Mouse (Mus musculus) heart, embryonic 11.5 days (tissue): ENCODE results near the gene Syde2. TPM values are rescaled to one million over a fixed set of nuclear protein-coding genes. Genes with fewer than 3 reads are reported as not detected.
A peak's percentile ranks its signal among the peaks of the same experiment; 100 is the strongest.

Source experiments
- ATAC-seq: fragments of 200-750 bp; cut with Nextera tagmentation; replicated peaks from 2 replicates; pipeline ENCODE4 v1.8.0; 2017; ENCODE audit warnings: moderate library complexity; ENCODE audit not compliant: insufficient number of reproducible peaks, low FRiP score, low TSS enrichment
- H3K27ac ChIP-seq: fragments of 300-500 bp; sonication (generic); 2 replicates; pipeline ENCODE4 v1.5.1; 2014; ENCODE audit warnings: mild to moderate bottlenecking, low read depth, low read length
- H3K27me3 ChIP-seq: fragments of 300-500 bp; sonication (generic); 2 replicates; pipeline ENCODE4 v1.6.1; 2014; ENCODE audit warnings: mild to moderate bottlenecking, low read length, mixed read lengths; ENCODE audit not compliant: control insufficient read depth, insufficient read depth
- H3K36me3 ChIP-seq: fragments of 300-500 bp; sonication (generic); 2 replicates; pipeline ENCODE4 v1.6.1; 2014; ENCODE audit warnings: mild to moderate bottlenecking, low read length, moderate library complexity, mixed read lengths; ENCODE audit not compliant: control insufficient read depth, insufficient read depth
- H3K4me1 ChIP-seq: fragments of 300-500 bp; sonication (generic); 2 replicates; pipeline ENCODE4 v1.6.1; 2014; ENCODE audit warnings: low read length; ENCODE audit not compliant: control insufficient read depth, insufficient read depth
- H3K4me2 ChIP-seq: fragments of 300-500 bp; sonication (generic); 2 replicates; pipeline ENCODE4 v1.6.1; 2014; ENCODE audit warnings: mild to moderate bottlenecking, moderate library complexity
- H3K4me3 ChIP-seq: fragments of 300-500 bp; sonication (generic); 2 replicates; pipeline ENCODE4 v1.5.1; 2014; ENCODE audit warnings: low read depth, low read length
- H3K9ac ChIP-seq: fragments of 300-500 bp; sonication (generic); 2 replicates; pipeline ENCODE4 v1.6.1; 2014; ENCODE audit warnings: mild to moderate bottlenecking, low read depth, low read length, moderate library complexity
- H3K9me3 ChIP-seq: fragments of 300-500 bp; sonication (generic); replicated peaks from 2 replicates; pipeline ENCODE4 v1.6.1; 2016; ENCODE audit warnings: low read length; ENCODE audit not compliant: control insufficient read depth
- WGBS: fragments of 180-500 bp; shearing (Covaris S2); extraction: QIAGEN DNeasy Blood & Tissue Kit; methylation state at CpG from one replicate; pipeline ENCODE4 v1.1.7; 2014; ENCODE audit not compliant: insufficient replicate concordance; 5-methylcytosine and 5-hydroxymethylcytosine counted together
- polyA plus RNA-seq: library from polyadenylated mRNA; unstranded; fragments of >200 nt; fragmentation: Nextera tagmentation; extraction: Ambion mirVana; gene quantifications from 2 replicates; pipeline ENCODE4 v1.2.1, GENCODE M21; 2014

The Syde2 gene
- polyA plus RNA-seq, 1 experiment from 2014 or later: 5.3 TPM

- H3K9ac ChIP-seq: no peak overlapping the region
- no peaks in the 10 kb centered on the region for H3K27me3 ChIP-seq
- 72% methylated on average over 7 of the region's 7 CpGs for WGBS
- H3K27ac ChIP-seq: no peak overlapping the region
- H3K4me3 ChIP-seq: no peak overlapping the region
- ATAC-seq: no peak
- H3K4me1 ChIP-seq: peaks cover 5% of the 10 kb centered on the region; the same call in 1 of the 2 replicates
- no peaks in the 10 kb centered on the region for H3K36me3 ChIP-seq
- no peak overlapping the region for H3K4me2 ChIP-seq
- H3K9me3 ChIP-seq: no peaks in the 10 kb centered on the region
Measured at GRCm38 (mm10) chr3:145985333-145985925, 2.2 kb upstream of the Syde2 start.

DNA sequence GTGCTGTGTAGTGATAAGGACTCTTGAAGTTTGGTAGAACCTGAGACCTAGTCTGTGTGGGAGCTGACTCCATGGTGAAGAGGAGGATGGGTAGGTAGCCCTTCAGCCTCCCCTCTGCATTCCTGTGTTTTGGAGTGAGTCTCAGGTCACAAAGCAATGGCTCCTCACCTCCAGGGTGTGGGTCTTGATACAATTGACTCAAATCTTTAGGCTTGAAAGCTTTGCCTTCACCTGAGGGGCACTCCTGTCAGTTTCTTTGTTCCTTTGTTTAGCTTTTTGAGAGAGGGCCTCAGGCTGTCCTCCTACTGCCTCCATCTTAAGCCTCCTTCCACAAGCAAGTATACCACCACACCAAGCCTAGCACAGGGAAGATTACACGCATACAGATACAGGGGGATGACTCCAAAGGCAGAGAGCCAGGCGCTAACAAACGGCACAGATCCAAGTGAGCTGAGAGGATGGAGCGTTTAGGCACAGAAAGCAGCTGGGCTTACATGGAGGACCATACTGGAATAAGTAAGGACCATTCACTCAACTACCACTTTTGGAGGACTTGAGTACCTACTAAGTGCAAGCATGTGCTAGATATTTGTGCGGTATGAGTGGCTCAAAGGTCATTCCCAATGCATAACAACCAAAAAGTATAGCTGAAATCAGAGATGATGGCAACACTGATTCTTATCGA is 1.2 kb upstream of the Syde2 start:
- peak overlapping the region; percentile 74 for H3K4me2 ChIP-seq
- no peak overlapping the region for H3K9ac ChIP-seq
- no peaks in the 10 kb centered on the region for H3K9me3 ChIP-seq
- no peaks in the 10 kb centered on the region for H3K27me3 ChIP-seq
- no peak for ATAC-seq
- H3K36me3 ChIP-seq: peaks cover 3% of the 10 kb centered on the region; the same call in 1 of the 2 replicates
- H3K4me1 ChIP-seq: peaks cover 9% of the 10 kb centered on the region
- H3K27ac ChIP-seq: no peak overlapping the region
- peak overlapping the region; percentile 72; the same call in 1 of the 2 replicates for H3K4me3 ChIP-seq
- WGBS: 53% methylated on average over 6 of the region's 6 CpGs

DNA sequence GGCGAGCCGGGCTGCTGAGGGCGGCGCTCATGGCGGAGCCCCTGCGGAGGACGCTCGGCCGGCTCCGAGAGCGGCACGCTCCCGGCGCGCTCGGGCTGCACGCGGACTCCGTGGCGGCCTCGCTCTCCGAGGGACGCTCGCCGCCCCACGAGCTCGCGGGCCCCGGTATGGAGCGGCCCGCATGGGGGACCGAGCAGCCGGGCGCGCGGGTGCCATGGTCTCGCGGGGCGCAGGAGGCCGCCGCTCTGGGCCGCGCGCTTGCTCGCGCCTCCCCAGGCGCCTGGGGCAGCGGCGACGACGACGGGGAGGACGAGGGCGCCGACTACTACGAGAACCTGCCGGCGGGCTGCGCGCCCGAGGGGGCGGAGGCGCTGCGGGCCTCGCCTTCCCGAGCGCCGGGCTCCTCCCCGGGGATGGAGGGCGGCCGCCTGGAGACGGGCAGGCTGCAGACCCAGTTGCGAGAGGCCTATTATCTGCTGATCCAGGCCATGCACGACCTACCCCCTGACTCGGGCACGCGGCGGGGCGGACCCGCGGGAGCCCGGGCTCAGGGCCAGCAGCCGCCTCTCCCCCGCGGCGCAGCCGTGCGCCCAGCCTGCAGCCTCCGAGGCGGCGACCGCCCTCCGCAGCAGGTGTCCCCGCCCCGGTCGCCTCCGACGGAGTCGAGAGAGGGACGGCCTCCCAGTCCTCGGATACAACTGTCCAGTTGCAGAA is 457 bp downstream of the Syde2 start:
- peak; percentile 82 for ATAC-seq
- Histone ChIP-seq H3K4me3 (peak overlapping the region; percentile 72), H3K36me3 (peaks cover 3% of the 10 kb centered on the region; the same call in 1 of the 2 replicates), H3K27ac (peak overlapping the region; percentile 99), H3K4me2 (peak overlapping the region; percentile 74), H3K4me1 (peaks cover 17% of the 10 kb centered on the region), H3K27me3 (no peaks in the 10 kb centered on the region), H3K9me3 (no peaks in the 10 kb centered on the region), H3K9ac (peak overlapping the region; percentile 96)
- WGBS: under 1% methylated on average over 92 of the region's 101 CpGs

DNA sequence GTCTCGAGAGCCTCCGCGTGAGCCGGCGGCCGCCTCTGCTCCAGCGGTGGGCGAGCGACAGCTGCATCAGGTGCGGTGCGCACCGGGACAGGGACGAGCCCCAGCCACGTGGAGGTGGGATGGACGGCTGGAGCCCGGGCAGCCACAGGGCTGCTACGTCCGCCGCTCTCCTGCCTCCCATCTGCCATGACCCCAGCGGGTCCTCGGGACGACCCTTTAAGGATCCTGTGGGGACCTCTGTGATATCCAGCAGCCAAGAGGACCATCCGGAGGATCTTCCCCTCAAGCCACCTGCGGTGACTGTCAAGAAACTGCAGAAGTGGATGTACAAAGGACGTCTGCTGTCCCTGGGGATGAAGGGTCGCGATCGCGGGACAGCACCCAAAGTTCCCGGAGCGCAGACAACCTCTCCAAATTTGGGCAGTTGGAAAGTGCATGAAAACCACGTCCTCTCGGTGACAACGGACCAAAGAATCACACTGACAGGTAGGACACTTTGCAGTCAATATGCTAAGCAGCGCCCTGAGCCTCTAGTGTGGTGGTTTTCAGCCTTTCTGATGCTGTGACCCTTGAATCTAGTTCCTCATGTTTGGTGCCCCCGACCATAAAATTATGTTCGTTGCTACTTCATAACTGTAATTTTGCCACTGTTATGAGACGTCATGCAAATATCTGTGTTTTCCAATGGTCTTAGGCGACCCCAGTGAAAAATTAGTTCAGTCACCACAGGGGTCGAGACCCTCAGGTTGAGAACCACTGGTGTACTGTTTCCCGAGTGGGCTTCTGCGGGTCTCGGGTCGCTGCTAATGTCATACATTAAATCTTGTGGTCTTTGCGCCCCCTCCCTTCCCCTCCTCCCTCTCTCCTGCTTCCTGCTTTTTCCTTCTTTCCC is 1.3 kb downstream of the Syde2 start:
- peaks cover 17% of the 10 kb centered on the region for H3K4me1 ChIP-seq
- ATAC-seq: peak; percentile 46
- peak overlapping the region; percentile 99 for H3K27ac ChIP-seq
- H3K4me3 ChIP-seq: peak overlapping the region; percentile 72
- peak overlapping the region; percentile 96 for H3K9ac ChIP-seq
- WGBS: under 1% methylated on average over 45 of the region's 45 CpGs
- peaks cover 4% of the 10 kb centered on the region; the same call in 1 of the 2 replicates for H3K36me3 ChIP-seq
- no peaks in the 10 kb centered on the region for H3K9me3 ChIP-seq
- H3K27me3 ChIP-seq: no peaks in the 10 kb centered on the region
- peak overlapping the region; percentile 74 for H3K4me2 ChIP-seq

DNA sequence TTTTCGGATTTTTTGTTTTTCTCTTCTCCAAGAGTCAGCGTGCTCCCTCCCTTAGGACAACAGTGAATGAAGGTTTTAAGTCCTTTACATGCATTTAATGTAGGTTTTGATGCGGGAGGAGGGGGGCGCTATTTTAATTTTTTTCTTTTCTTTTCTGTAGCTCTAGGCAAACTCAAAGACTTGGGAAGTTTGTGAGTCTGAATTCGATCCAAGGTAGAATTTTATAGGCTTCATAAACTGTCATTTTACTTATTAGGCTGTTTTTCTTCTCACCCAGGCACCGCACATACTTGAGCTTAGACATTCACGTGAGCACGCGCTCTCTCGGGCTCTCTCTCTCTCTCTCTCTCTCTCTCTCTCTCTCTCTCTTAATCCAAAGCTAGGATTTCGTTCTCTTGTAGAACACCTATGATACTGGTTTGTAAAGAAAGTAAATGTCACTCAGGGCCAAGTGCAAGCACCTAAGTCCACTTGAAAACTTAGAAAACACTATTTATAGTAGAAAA is 2.0 kb downstream of the Syde2 start:
- Histone ChIP-seq H3K9ac (peak overlapping the region; percentile 96), H3K27me3 (no peaks in the 10 kb centered on the region), H3K4me1 (peaks cover 17% of the 10 kb centered on the region), H3K36me3 (peaks cover 4% of the 10 kb centered on the region; the same call in 1 of the 2 replicates), H3K4me3 (peak overlapping the region; percentile 72), H3K27ac (no peak overlapping the region; the same call in 1 of the 2 replicates), H3K4me2 (peak overlapping the region; percentile 74), H3K9me3 (no peaks in the 10 kb centered on the region)
- 3% methylated on average over 11 of the region's 11 CpGs for WGBS
- no peak for ATAC-seq

GRCm38 (mm10) chr3:145991130-145991529 is 3.5 kb downstream of the Syde2 start:
- Histone ChIP-seq H3K4me1 (peaks cover 17% of the 10 kb centered on the region), H3K27ac (no peak overlapping the region), H3K36me3 (peaks cover 4% of the 10 kb centered on the region; the same call in 1 of the 2 replicates), H3K9me3 (no peaks in the 10 kb centered on the region), H3K27me3 (no peaks in the 10 kb centered on the region), H3K4me3 (peak overlapping the region; percentile 28), H3K4me2 (peak overlapping the region; percentile 57), H3K9ac (no peak overlapping the region)
- WGBS: 63% methylated on average over 13 of the region's 13 CpGs
- no peak for ATAC-seq

GRCm38 (mm10) chr3:145991976-145992730 is 4.5 kb downstream of the Syde2 start:
- 82% methylated on average over 10 of the region's 10 CpGs for WGBS
- ATAC-seq: no peak
- no peak overlapping the region for H3K9ac ChIP-seq

More at GRCm38 (mm10) chr3:145991976-145992730, 4.5 kb downstream of the Syde2 start:
- H3K9me3 ChIP-seq: no peaks in the 10 kb centered on the region
- H3K36me3 ChIP-seq: peaks cover 4% of the 10 kb centered on the region; the same call in 1 of the 2 replicates
- H3K4me3 ChIP-seq: no peak overlapping the region
- H3K4me2 ChIP-seq: peak overlapping the region; percentile 22; the same call in 1 of the 2 replicates
- no peaks in the 10 kb centered on the region for H3K27me3 ChIP-seq
- no peak overlapping the region for H3K27ac ChIP-seq
- H3K4me1 ChIP-seq: peaks cover 12% of the 10 kb centered on the region
